Mouse (Mus musculus) bone marrow, adult 2 months (tissue): ENCODE data around the gene Cntn3.

Experiments used
- CTCF ChIP-seq: fragments of 200-500 bp; IDR thresholded peaks from 2 replicates; pipeline ENCODE4 v1.5.1; 2011; ENCODE audit warnings: low read length, control low read depth; ENCODE audit not compliant: control insufficient read depth, insufficient read depth
- POLR2A ChIP-seq: fragments of 200-500 bp; IDR thresholded peaks from 2 replicates; pipeline ENCODE4 v1.6.1; 2011; ENCODE audit warnings: low read depth, mild to moderate bottlenecking, control low read depth, low read length, borderline replicate concordance; ENCODE audit not compliant: control insufficient read depth

- TF ChIP-seq CTCF = no peak
- TF ChIP-seq POLR2A = no peak
These were observed 240.8 kb downstream of the Cntn3 start for GRCm38 (mm10) chr6:102332144-102332543.
